Mouse (Mus musculus) layer of hippocampus, adult 11-12 months (tissue): ENCODE data around the gene Sytl1.
A peak's percentile ranks its signal among the peaks of the same experiment; 100 is the strongest.

Experiments
- DNase-seq: peaks from one replicate; pipeline ENCODE4 v3.0.0; 2022; ENCODE audit warnings: low spot score

Sytl1 gene

GRCm38 (mm10) chr4:133278482-133278881, 15.6 kb upstream of the Sytl1 start:
- DNase-seq, result no peak

DNA sequence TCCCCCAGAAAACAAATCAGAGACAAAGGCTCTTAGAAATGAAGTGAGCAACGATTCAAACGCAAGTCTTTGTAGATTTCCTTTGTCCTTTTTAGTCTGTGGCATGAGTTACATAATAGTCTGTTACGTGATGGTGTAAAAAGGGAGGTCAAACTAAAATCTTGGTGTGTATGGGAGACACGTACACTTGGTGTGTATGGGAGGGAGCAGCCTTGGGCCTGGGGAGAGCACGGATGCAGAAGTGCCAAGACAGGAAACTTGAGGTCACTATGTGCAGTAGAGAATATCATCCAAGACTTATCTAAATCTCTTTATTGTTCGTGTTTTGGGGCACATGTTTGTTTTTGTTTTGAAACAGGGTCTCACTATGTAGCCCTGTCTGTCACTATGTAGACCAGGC, 15.2 kb upstream of the Sytl1 start:
- DNase-seq, result no peak

- DNase-seq, result peak; percentile 96
Observed at GRCm38 (mm10) chr4:133277104-133278026, 14.5 kb upstream of the Sytl1 start, which contains the start of gene Tmem222. Tmem222 (minus strand) TSS chr4:133277792.

DNA sequence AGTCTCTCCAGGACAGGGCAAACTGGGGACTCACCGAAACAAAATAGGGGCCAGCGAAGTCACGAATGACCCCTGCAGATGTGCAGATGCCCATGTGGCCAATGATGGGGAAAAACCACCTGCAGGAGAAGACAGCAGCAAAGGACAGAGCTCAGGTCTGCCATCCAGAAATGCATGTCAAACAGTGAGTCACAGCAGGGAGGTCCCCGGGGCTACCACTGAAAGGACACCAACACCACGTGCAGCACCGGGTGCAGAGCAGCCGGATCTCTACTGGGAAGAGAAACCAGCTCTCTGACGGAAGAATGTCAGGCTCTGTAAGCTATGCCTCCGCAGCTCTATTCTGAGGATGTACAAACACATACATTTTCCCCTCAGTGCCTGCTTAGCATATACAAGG, 8.0 kb upstream of the Sytl1 start:
- no peak for DNase-seq

GRCm38 (mm10) chr4:133269596-133269995, 6.7 kb upstream of the Sytl1 start:
- DNase-seq, result no peak

- no peak for DNase-seq
Observed at GRCm38 (mm10) chr4:133268931-133269330, 6.0 kb upstream of the Sytl1 start.

GRCm38 (mm10) chr4:133266248-133266880, 3.5 kb upstream of the Sytl1 start:
- no peak for DNase-seq

GRCm38 (mm10) chr4:133265759-133266158, 2.8 kb upstream of the Sytl1 start:
- no peak for DNase-seq

- DNase-seq, result no peak
Observed at GRCm38 (mm10) chr4:133265297-133265696, 2.4 kb upstream of the Sytl1 start.

GRCm38 (mm10) chr4:133264559-133264958, 1.6 kb upstream of the Sytl1 start:
- DNase-seq, result no peak

GRCm38 (mm10) chr4:133263756-133264155, 843 bp upstream of the Sytl1 start:
- no peak for DNase-seq

- no peak for DNase-seq
Observed at GRCm38 (mm10) chr4:133262375-133262765, 543 bp downstream of the Sytl1 start.

DNA sequence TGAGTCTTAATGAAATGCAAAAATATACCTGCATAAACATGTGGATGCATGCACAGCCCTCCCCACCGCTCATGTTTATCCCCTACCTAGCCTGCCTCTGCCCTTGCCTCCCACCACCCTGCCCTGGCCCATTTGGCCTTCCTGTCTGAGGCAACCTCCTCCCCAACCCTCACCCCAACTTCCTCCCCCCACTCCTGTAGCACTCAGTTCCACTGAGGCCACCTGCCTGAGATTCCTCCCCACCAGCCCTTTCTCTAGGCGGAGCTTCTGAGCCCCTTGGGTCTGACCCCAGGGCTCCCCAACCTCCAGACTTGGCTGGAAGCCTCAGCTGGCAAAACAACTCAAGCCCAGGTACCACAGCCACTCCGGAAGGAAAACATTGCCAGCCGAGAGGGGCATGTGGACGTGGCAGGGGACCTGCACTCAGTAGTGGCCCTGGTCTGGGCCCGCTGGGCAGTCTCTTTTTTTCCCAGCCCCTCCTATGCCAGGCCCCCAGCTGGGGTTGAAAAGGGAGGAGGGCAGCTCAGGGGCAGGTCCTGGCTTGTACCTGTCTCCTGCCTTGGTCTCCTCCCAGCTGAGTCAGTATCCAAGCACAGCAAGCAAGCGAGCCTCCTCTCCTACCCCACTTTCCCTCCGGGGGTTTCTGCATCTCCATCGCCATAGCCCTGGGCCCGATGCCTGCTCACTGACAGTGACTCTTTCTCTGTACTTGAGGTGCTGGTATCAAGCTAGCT, 1.1 kb downstream of the Sytl1 start:
- DNase-seq, result no peak

DNA sequence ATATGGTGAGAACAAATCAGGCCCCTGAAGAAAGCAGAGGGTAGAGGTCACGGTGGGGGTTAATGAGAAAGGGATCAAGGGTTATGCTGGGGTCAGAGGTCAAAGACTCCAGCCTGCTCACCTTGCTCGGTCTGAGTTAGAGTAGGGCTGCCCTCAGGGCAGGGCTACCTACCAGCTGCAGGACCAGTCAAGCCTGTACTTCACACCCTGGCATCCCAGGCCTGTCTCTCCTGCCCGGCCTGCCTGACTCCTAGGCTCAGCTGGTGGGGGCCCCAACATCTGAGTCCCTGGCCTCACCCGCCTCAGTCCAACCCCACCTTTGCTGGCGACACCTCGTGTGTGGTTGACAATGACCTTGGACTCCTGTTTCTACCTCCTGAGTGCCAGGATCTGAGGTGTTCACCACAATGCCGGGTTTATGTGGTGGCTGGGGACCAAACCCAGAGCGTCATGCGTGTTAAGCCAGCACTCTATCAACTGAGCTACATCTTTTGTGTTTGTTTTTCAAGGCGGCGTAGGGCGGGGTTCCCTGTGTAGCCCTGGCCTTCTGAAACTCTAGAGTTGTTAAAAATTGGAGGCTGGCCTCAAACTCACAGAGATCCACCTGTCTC, 5.0 kb downstream of the Sytl1 start:
- DNase-seq, result no peak

- no peak for DNase-seq
Observed at GRCm38 (mm10) chr4:133257230-133257629, 5.7 kb downstream of the Sytl1 start.

GRCm38 (mm10) chr4:133256820-133257219, 6.1 kb downstream of the Sytl1 start:
- DNase-seq, result no peak

- DNase-seq, result no peak
Observed at GRCm38 (mm10) chr4:133255392-133255791, 7.5 kb downstream of the Sytl1 start.

GRCm38 (mm10) chr4:133253412-133253811, 9.5 kb downstream of the Sytl1 start:
- DNase-seq, result no peak

DNA sequence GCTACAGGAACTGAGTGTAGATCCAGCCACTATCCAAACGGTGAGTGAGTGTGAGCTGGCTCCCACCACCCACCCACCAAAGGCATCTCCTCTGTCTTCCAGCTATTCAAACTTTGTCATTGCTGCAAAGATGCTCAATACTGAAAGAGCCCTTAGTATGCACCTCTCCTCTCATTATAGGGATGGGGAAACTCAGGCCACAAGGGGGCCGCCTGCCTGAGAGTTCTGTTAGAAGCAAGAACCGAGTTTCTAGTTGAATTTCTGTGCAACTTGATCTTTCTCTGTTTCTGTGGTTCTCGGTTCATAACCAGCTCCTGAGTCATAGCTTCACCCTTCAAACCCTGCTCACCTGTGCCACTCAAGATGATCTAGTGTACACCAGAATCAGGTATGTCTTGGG, 10.8 kb downstream of the Sytl1 start:
- DNase-seq, result no peak

- no peak for DNase-seq
Observed at GRCm38 (mm10) chr4:133251214-133251613, 11.7 kb downstream of the Sytl1 start.

DNA sequence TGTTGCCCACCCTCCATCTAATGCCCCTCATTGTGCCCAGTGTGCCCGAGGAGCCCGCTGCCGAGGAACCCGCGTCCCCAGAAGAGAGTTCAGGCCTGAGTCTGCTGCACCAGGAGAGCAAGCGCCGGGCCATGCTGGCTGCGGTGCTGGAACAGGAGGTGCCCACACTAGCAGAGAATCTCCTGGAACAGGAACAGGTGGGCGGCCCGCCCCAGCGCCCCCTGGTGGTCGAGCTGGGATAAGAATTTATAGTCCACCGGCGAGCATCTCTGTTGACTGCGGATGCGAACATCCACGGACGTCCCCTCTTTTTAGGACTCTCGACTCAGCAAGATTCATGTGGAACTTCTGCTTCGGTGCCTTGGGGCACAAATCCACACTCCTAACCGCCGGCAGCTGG, 12.3 kb downstream of the Sytl1 start:
- peak; percentile 79 for DNase-seq

DNA sequence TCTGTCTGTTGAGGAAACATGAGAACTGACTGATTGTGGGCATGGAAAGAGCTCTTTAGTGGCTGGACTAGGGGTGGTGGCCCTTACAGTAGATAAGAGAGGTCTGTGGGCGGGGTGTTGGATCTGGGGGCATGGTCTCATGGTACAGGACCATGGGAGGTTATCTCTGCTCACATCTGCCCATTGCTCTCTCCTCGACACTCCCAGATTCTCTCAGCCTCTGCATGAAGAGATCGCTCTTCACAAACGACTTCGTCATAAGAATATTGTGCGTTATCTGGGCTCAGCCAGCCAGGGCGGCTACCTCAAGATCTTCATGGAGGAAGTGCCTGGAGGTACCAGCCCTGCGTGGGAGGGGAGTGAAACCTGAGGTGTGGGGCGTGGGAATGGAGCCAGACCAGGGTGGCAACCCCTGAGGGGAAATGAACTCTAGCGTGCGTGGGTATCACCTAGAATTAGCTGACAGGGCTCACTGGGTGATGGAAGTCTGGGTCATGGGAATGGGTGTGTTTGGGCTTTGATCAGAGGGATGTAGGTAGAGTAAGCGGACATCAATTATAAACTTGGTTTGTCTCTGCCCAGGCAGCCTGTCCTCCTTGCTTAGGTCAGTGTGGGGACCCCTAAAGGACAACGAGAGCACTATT, 15.0 kb downstream of the Sytl1 start:
- DNase-seq, result no peak
